Mouse (Mus musculus) embryonic facial prominence, embryonic 10.5 days (tissue): ENCODE results near the gene Saysd1. TPM values are rescaled to one million over a fixed set of nuclear protein-coding genes. Genes with fewer than 3 reads are reported as not detected.
A peak's percentile ranks its signal among the peaks of the same experiment; 100 is the strongest.

Experiments used
- DNase-seq: peaks from one replicate; pipeline ENCODE4 v3.0.0-alpha.2; 2017; ENCODE audit warnings: low spot score
- H3K27ac ChIP-seq: fragments of 300-500 bp; sonication (generic); replicated peaks from 2 replicates; pipeline ENCODE4 v1.5.1; 2016; ENCODE audit warnings: mild to moderate bottlenecking
- H3K27me3 ChIP-seq: fragments of 300-500 bp; sonication (generic); replicated peaks from 2 replicates; pipeline ENCODE4 v1.6.1; 2016; ENCODE audit warnings: low read depth, mild to moderate bottlenecking; ENCODE audit not compliant: poor library complexity, severe bottlenecking
- H3K36me3 ChIP-seq: fragments of 300-500 bp; sonication (generic); replicated peaks from 2 replicates; pipeline ENCODE4 v1.6.1; 2016; ENCODE audit warnings: mild to moderate bottlenecking, moderate library complexity
- H3K4me1 ChIP-seq: fragments of 300-500 bp; sonication (generic); 2 replicates; pipeline ENCODE4 v1.6.1; 2016
- H3K4me3 ChIP-seq: fragments of 300-500 bp; sonication (generic); 2 replicates; pipeline ENCODE4 v1.5.1; 2016; ENCODE audit warnings: mild to moderate bottlenecking, moderate library complexity
- H3K9me3 ChIP-seq: fragments of 300-500 bp; sonication (generic); 2 replicates; pipeline ENCODE4 v1.6.1; 2016; ENCODE audit warnings: mild to moderate bottlenecking
- WGBS: fragments of 180-500 bp; shearing (Covaris S2); methylation state at CpG from one replicate; pipeline ENCODE4 v1.1.7; 2016; 5-methylcytosine and 5-hydroxymethylcytosine counted together
- polyA plus RNA-seq: library from polyadenylated mRNA; unstranded; fragments of >200 nt; fragmentation: Nextera tagmentation; extraction: Ambion mirVana; gene quantifications from 2 replicates; pipeline ENCODE4 v1.2.1, GENCODE M21; 2016

Saysd1 gene
- polyA plus RNA-seq, 1 experiment from 2014 or later, result 11.1 TPM

DNA sequence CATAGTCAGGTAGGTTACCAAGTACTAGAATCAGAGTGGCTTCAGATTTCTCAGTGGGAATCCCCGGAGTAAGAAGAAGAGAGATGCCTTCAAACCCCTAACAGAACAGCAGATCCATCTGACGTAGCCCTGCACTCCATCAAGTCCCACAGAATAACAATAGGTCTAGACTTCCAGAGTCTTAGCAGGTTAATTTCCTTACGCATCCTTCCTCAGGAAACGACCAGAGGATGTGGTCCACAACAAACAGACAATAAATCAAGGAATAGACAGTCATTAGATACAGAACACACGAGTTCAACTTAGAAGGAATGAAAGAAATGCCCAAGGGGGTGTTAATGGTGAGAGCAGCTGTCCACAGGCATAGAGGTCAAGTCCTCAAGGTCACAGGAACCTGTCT is 43.4 kb downstream of the Saysd1 start:
- no peak overlapping the region for H3K4me3 ChIP-seq
- no peaks in the 10 kb centered on the region for H3K27me3 ChIP-seq
- no peak overlapping the region for H3K27ac ChIP-seq
- H3K4me1 ChIP-seq, result no peaks in the 10 kb centered on the region
- H3K36me3 ChIP-seq, result no peaks in the 10 kb centered on the region
- DNase-seq, result no peak
- WGBS, result 72% methylated on average over 5 of the region's 5 CpGs
- H3K9me3 ChIP-seq, result no peaks in the 10 kb centered on the region

DNA sequence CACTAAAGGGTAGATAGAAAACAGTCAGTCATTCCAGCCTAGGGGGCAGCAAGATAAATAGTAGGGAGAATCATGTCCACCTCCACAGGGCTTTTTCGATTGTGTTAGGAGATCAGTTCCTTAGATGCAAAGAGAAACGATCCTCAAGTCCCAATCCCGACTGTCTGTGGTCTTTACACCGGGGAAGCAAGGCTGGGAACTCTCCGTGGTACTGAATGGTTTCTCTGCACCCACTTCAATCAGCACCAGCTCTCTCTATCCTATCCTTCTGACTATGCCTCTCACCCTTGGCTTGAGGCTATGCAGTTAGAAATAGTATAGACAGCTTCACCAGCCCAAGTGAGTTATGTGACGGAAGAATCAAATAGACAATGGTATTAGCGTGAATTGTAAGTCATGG is 44.8 kb downstream of the Saysd1 start:
- Histone ChIP-seq H3K27me3 (no peaks in the 10 kb centered on the region), H3K27ac (no peak overlapping the region), H3K36me3 (no peaks in the 10 kb centered on the region), H3K4me1 (no peaks in the 10 kb centered on the region), H3K9me3 (no peaks in the 10 kb centered on the region), H3K4me3 (no peak overlapping the region)
- WGBS, result 23% methylated on average over 7 of the region's 7 CpGs
- DNase-seq, result peak; percentile 68

DNA sequence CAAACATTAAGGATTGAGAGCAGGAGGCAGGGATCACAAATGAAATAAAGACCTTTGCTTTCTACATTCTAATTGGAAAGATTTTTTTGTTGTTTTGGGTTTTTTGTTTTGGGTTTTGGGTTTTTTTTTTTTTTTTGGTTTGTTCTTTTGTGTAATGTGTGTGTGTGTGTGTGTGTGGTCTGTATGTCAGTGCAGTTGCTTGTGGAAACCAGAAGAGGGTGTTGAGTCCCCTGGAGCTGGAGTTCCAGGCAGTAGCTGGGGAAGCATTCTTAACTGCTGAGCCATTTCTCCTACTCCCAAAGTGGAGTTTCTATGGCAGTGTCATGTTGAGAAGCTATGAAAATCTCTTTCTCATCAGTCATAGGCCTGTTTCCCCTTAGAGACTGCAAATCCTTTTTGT is 54.0 kb downstream of the Saysd1 start:
- Histone ChIP-seq H3K4me3 (no peak overlapping the region), H3K27ac (no peak overlapping the region), H3K27me3 (no peaks in the 10 kb centered on the region), H3K9me3 (no peaks in the 10 kb centered on the region), H3K4me1 (peaks cover 26% of the 10 kb centered on the region), H3K36me3 (no peaks in the 10 kb centered on the region)
- no peak for DNase-seq

DNA sequence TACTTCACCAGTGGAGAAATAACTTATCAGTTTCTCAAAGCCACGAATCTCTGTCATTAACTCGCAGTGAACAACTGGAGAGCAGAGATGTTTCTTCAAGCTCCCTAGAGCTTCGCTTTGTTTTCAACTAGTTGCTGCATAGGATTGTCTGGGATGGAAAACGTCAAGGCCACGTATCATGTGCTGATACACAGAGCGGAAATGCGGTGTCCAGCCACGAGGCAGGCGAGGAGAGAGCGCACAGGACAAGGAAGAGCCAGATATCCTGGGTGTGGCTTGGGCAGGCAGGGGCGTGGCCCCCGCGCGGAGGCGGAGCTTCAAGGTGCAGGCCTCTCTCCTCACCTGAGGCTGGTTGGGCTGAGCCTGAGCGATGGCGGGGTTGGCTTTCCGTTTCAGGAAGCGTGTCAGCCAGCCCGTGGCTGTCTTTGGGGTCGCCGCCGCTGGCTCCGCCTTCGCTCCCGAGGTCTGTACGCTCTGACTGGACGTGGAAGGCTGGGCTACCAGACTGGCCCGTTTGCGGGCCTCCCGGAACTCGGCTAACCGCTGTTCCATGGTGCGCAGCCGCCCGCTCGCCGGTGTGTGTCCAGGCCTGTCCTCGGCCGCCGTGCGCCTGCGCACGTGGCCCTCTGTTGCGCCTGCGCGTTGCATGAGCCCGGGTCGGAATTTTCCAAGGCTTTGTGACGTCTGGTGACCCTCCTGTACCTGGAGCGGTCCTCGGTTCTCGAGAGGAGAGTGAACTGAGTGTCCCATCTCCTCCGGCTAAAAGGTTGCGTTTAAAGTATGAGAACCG is 55.6 kb downstream of the Saysd1 start:
- 3% methylated on average over 56 of the region's 56 CpGs for WGBS

DNA sequence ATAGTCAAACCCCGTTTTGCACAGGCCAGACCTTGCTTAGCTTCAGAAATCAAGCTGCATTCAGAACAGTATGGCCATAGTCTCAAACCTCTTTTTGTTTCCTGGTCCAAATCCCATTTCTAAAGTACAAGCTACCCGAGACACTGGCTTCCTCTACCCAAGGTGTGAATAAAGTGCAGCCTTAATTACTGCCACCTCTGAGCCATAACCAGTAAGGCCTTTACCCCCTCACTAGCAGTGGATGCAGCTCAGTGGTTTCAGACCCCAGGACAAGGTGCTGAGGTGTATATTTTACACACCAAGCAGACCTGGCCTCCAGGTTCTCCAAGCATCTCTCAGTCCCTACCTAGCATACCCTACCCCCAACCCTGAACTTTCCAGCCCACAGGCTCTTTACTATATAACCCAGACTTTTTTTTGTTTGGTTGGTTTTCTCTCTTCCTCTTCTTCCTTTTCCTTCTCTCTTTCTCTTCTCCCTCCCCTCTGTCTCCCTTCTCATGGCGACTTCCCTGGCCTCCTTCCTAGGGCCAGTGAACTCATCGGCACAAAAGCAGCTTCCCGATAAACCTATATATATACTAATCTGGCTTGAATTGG is 56.3 kb downstream of the Saysd1 start:
- no peaks in the 10 kb centered on the region for H3K27me3 ChIP-seq
- H3K27ac ChIP-seq, result peak overlapping the region; percentile 95
- H3K4me1 ChIP-seq, result peaks cover 26% of the 10 kb centered on the region
- no peaks in the 10 kb centered on the region for H3K36me3 ChIP-seq
- H3K9me3 ChIP-seq, result no peaks in the 10 kb centered on the region
- H3K4me3 ChIP-seq, result peak overlapping the region; percentile 68
- DNase-seq, result no peak
- 73% methylated on average over 5 of the region's 5 CpGs for WGBS

More for the DNA sequence above, 55.6 kb downstream of the Saysd1 start:
- DNase-seq, result peak; percentile 96
- Histone ChIP-seq H3K27me3 (no peaks in the 10 kb centered on the region), H3K27ac (peak overlapping the region; percentile 95), H3K9me3 (no peaks in the 10 kb centered on the region), H3K4me3 (peak overlapping the region; percentile 68), H3K4me1 (peaks cover 26% of the 10 kb centered on the region), H3K36me3 (no peaks in the 10 kb centered on the region)

DNA sequence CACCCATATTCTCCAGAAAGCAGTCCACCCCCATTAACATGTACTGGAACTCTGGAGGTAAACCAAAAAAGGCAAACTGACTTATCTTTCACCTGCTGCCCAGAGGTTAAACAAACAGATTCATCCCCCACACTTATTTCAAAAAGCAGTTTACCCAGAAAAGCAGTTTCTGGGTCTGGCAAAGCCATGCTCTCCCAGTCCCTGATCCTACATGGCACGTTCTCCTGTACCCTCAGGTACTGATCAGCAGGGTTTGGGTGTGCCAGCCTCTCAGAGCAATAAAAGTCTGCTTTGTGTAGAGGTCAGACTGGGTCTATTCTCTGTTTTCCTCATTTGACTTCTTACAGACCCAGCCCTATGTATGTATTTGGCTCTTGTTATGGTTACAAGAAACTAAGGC is 57.2 kb downstream of the Saysd1 start:
- DNase-seq, result no peak
- Histone ChIP-seq H3K4me1 (peaks cover 26% of the 10 kb centered on the region), H3K36me3 (no peaks in the 10 kb centered on the region), H3K27me3 (no peaks in the 10 kb centered on the region), H3K4me3 (no peak overlapping the region), H3K9me3 (no peaks in the 10 kb centered on the region), H3K27ac (no peak overlapping the region)
- 80% methylated on average over 1 of the region's 1 CpGs for WGBS

DNA sequence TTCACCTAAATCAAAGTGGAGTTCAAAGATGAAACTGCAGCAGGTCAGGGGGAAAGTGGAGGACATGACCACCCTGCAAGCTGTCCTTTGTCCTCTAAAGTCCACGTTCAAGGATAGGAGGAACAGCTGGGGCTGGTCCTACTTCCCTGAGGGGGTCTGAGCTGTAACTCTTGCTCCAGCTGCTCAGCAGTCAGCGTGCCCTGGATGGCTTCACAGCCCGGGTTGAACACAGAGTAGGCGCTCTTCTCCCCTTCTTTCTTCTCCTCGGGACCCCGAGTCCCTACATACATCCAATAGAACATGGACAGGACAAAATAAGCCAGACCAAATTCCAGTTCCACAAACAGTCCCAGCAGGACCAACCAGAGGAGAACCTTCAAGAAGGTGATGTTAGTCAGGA is 61.2 kb downstream of the Saysd1 start:
- no peaks in the 10 kb centered on the region for H3K9me3 ChIP-seq
- H3K4me3 ChIP-seq, result no peak overlapping the region
- no peaks in the 10 kb centered on the region for H3K27me3 ChIP-seq
- peaks cover 10% of the 10 kb centered on the region for H3K4me1 ChIP-seq
- no peak for DNase-seq
- no peak overlapping the region for H3K27ac ChIP-seq
- WGBS, result 82% methylated on average over 6 of the region's 6 CpGs
- no peaks in the 10 kb centered on the region for H3K36me3 ChIP-seq

DNA sequence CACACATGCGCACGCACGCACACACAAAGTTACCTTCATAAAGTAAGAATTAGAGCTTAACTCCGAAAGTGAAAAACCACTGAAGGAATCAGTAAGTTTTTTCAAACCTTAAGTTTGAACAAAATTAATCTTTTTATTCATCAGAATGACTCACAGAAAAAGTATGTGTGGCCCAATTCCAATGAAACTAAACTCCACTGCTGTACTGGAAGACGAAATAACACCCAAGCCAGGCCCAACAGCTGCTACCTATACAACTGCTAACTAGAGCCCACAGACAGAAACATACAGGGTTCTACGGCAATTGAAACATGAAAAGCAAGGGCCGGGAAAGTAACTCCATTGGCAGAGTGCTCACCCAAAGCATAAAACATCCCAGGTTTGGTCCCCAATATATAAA is 62.8 kb downstream of the Saysd1 start:
- Histone ChIP-seq H3K9me3 (no peaks in the 10 kb centered on the region), H3K4me3 (no peak overlapping the region), H3K36me3 (no peaks in the 10 kb centered on the region), H3K4me1 (no peaks in the 10 kb centered on the region), H3K27me3 (no peaks in the 10 kb centered on the region), H3K27ac (no peak overlapping the region)
- no peak for DNase-seq
- 89% methylated on average over 7 of the region's 7 CpGs for WGBS

DNA sequence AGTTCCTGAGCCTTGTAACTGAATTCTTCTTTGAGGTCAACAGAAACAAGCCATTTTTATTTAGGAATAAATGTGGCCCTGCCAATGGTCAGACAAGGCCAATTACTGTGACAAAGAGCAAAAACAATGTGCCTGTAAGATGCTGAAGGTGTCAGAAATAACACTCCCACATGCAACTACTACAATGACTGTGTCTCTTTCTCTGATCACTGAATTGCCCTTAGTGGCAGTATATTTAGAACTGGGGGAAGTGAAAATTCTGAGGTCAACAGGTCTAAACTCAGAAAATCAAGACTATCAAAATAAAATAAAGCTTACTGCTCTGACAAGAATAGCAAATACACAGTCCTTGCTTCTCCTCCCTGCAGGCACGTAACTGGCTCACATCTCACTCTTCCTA is 63.6 kb downstream of the Saysd1 start:
- Histone ChIP-seq H3K27ac (no peak overlapping the region), H3K4me3 (no peak overlapping the region), H3K4me1 (no peaks in the 10 kb centered on the region), H3K36me3 (no peaks in the 10 kb centered on the region), H3K9me3 (no peaks in the 10 kb centered on the region), H3K27me3 (no peaks in the 10 kb centered on the region)
- 49% methylated on average over 1 of the region's 1 CpGs for WGBS
- DNase-seq, result no peak

DNA sequence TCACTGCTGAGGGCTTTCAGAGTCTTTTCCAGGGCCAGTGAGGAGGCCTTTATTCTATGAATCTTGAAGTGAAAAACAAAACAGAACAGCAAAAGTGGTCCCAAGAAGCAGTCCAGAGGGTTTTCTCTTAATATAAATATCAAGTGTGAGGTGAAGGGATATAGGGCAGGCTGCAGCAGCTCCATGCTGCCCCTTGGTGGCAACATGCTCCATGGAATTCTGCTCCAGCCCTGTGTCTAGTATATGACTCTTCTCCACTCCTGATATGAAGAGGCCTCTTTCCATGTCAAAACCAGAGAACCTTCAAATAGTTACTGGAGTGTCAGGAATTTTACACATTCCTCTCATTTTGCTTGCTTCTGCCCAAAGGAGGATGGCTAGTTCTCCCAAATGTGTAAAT is 67.7 kb downstream of the Saysd1 start:
- H3K27me3 ChIP-seq, result no peaks in the 10 kb centered on the region
- no peak overlapping the region for H3K27ac ChIP-seq
- no peaks in the 10 kb centered on the region for H3K36me3 ChIP-seq
- peak; percentile 40 for DNase-seq
- no peaks in the 10 kb centered on the region for H3K9me3 ChIP-seq
- peaks cover 8% of the 10 kb centered on the region for H3K4me1 ChIP-seq
- no peak overlapping the region for H3K4me3 ChIP-seq

DNA sequence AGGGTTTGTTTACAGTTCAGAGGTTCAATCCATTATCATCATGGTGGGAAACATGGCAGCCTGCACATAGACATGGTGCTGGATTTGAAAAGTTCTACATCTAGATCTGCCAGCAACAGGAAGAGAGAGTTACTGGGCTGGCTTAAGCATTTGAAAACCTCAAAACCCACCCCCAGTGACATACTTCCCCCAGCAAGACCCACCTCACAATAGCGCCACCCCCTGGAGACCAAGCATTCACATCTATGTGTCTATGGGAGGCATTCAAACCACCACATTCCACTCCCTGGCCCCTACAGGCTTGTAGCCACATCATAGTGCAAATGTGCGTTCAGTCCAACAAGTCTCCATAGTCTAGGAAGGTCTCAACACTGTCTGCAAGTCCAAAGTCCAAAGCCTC is 70.0 kb downstream of the Saysd1 start:
- Histone ChIP-seq H3K36me3 (no peaks in the 10 kb centered on the region), H3K4me3 (no peak overlapping the region), H3K27ac (0 out of 2 replicates have a peak overlapping the region, but pooled peaks have one; percentile 64), H3K4me1 (peaks cover 8% of the 10 kb centered on the region), H3K9me3 (no peaks in the 10 kb centered on the region), H3K27me3 (no peaks in the 10 kb centered on the region)
- DNase-seq, result no peak
- 86% methylated on average over 2 of the region's 2 CpGs for WGBS

DNA sequence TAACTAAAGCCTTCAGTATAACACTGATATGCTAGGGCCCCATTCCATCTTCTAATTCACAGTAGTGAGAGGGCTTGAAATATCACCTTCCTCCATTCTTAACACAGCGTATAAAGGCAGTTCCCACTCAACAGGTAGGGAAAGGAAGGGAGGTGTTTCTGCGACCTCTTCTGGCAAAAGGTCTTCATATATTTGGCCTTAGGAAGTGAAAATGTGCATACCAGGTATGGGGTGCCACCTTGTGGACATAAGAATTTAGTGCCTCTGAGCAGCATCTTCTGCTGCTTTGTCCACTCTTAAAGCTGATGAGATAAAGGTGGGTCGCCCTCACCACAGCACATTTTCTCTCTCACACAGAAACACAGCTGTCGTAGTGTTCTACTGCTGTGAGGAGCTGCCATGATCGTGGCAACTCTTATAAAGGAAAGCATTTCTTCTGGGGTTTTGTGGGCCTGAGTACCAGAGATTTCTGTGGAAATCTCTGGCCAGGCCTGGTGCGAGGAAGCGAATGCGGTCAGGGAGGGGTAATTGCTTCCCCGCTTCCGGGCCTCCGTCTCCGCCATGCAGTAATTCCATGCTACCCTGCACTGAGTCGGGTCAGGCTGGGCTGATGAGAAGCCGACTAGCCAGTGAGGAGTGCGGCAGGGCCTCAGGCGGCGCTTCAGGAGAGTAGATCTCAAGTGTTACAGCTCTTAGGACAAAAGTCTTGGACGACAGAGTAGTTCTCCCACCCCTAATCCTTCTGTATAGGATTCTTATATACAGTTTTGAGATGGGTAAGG is 70.8 kb downstream of the Saysd1 start:
- Histone ChIP-seq H3K36me3 (no peaks in the 10 kb centered on the region), H3K4me1 (peaks cover 8% of the 10 kb centered on the region), H3K4me3 (0 out of 2 replicates have a peak overlapping the region, but pooled peaks have one; percentile 22), H3K27ac (peak overlapping the region; percentile 64), H3K27me3 (no peaks in the 10 kb centered on the region), H3K9me3 (no peaks in the 10 kb centered on the region)
- peak; percentile 74 for DNase-seq
- 37% methylated on average over 18 of the region's 18 CpGs for WGBS

DNA sequence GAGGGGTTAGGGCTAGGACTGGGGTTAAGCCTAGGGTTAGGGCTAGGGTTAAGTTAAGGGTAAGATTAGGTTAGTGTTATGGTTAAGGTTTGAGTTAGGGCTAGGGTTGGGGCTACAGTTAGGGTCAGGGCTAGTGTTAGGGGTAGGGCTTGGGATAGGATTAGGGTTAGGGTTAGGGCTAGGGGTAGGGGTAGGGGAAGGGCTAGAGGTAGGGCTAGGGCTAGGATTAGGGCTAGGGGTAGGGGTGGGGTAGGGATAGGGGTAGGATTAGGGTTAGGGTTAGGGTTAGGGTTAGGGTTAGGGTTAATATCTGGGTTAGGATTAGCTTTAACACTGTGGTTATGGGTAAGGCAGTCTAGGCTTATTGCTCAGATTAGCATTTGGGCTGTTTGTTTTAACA is 73.6 kb downstream of the Saysd1 start:
- no peak overlapping the region for H3K27ac ChIP-seq
- no peaks in the 10 kb centered on the region for H3K9me3 ChIP-seq
- H3K4me1 ChIP-seq, result peaks cover 8% of the 10 kb centered on the region
- H3K36me3 ChIP-seq, result no peaks in the 10 kb centered on the region
- H3K27me3 ChIP-seq, result no peaks in the 10 kb centered on the region
- H3K4me3 ChIP-seq, result no peak overlapping the region
- no peak for DNase-seq
